24 mouse cellular contexts compared by ENCODE assay signal in the genomic region with DNA sequence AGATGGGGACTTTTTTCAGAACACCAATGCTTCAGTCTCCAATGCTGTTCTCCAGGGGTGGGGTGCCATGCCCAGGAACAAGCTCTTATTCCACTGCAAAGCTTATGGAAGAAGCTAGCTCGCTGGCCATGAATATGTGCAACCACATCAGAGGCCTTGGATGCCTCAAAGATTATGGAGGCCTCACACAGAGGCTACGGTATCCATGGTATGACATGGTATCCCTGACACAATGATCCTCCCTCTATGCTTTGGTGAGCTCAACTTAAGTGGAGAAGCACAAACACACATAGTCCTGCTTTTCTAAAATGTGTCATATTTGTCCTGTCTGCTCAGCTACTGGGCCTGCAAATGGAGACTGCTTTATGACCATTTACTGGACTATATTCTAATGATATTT. TPM values are rescaled to one million over a fixed set of nuclear protein-coding genes. Genes with fewer than 3 reads are reported as not detected.
DNase-seq lines count a peak whose midpoint lies in the region; ATAC-seq and TF ChIP-seq lines count a peak whose summit lies in the region.
"Had no signal": no experiment of that assay in that cellular context is flagged by ENCODE, and none has a peak within 500 bp of the region (broad histone marks: within the 10 kb centered on the region; RNA-seq: fewer than 3 reads in every experiment).

No protein-coding gene starts in this region.

- H3K9ac ChIP-seq in midbrain, embryonic 11.5 days (ENCODE audit: low read length): no peak overlapping the region
- H3K9ac ChIP-seq in midbrain, embryonic 14.5 days (replicated peaks; ENCODE audit: low read length): no peak overlapping the region

- H3K4me2 ChIP-seq in midbrain, embryonic 11.5 days: no peak overlapping the region
- no peak overlapping the region for H3K4me2 ChIP-seq in midbrain, embryonic 14.5 days (ENCODE audit: low read length)

- no peaks in the 10 kb centered on the region for H3K4me1 ChIP-seq in midbrain, embryonic 11.5 days (ENCODE audit: control insufficient read depth, insufficient read depth, low read length)
- H3K4me1 ChIP-seq in midbrain, embryonic 14.5 days (ENCODE audit: control insufficient read depth, insufficient read depth, low read length): no peaks in the 10 kb centered on the region
- peaks cover 2% of the 10 kb centered on the region for H3K4me1 ChIP-seq in embryonic fibroblast, embryonic 13.5 days (ENCODE audit: control insufficient read depth, insufficient read depth, low read length)

- TF ChIP-seq POLR2A in embryonic fibroblast, embryonic 13.5 days (IDR thresholded peaks at IDR 0.05; ENCODE audit: low read depth, low read length): no peak

- peak; percentile 4 for DNase-seq in midbrain, embryonic 11.5 days (ENCODE audit: low spot score, missing footprints)
- DNase-seq in midbrain, embryonic 14.5 days: no peak
- DNase-seq in NIH3T3 (ENCODE audit: low read depth): peak; percentile 31
- peak; percentile 85 for DNase-seq in Patski (ENCODE audit: low read depth, low spot score)
- no peak for DNase-seq in c-Kit-positive CD71-positive TER-119-positive erythroid progenitor cells, embryonic 14.5 days (ENCODE audit: low spot score)
- DNase-seq in thymus, postnatal 0 days (ENCODE audit: low spot score): no peak
- DNase-seq in layer of hippocampus, postnatal 25 days (ENCODE audit: extremely low spot score in 1 of 2, low spot score in 1 of 2): no peak
- DNase-seq: adrenal gland, adult 2 months; adrenal gland, adult 8-10 months; adrenal gland, postnatal 10 days; adrenal gland, postnatal 14 days; adrenal gland, postnatal 25 days; adrenal gland, postnatal 36 days; B cell, adult 2 months; cerebellum, adult 11 months; cerebellum, adult 11-12 months; cerebellum, adult 18-20 months; cerebellum, adult 2 months; cerebellum, adult 8-10 months had no signal

- no peak overlapping the region for H3K4me3 ChIP-seq in midbrain, embryonic 11.5 days (ENCODE audit: low read depth, low read length)
- no peak overlapping the region for H3K4me3 ChIP-seq in midbrain, embryonic 14.5 days (replicated peaks; ENCODE audit: low read depth, low read length)
- no peak overlapping the region for H3K4me3 ChIP-seq in embryonic fibroblast, embryonic 13.5 days (ENCODE audit: insufficient read depth, low read length)

- TF ChIP-seq CTCF in Patski (IDR thresholded peaks at IDR 0.05): no peak
- TF ChIP-seq CTCF in embryonic fibroblast, embryonic 13.5 days (IDR thresholded peaks at IDR 0.05; ENCODE audit: borderline replicate concordance, insufficient read depth, low read length): no peak

- POLR2A ChIA-PET in Patski (lab: Charles Lee): interaction anchor here (1.1 to 2.1 kb wide), 4 partner anchors 8 to 46 kb away, joined by 3 to 7 read pairs (median 4); no protein-coding TSS in a partner anchor

- no peaks in the 10 kb centered on the region for H3K9me3 ChIP-seq in midbrain, embryonic 11.5 days (ENCODE audit: control insufficient read depth, low read length)
- no peaks in the 10 kb centered on the region for H3K9me3 ChIP-seq in midbrain, embryonic 14.5 days (ENCODE audit: control insufficient read depth, low read length)

- in situ Hi-C loops in Patski (cut with MboI; ENCODE audit: low pct_unique_long_range_greater_than_20kb): loop anchor here (10.0 kb wide), 1 partner anchor 46 kb away; no protein-coding TSS in a partner anchor

- WGBS in midbrain, embryonic 11.5 days: 78% methylated on average over 2 of the region's 2 CpGs
- WGBS in midbrain, embryonic 14.5 days: 77% methylated on average over 2 of the region's 2 CpGs

- CTCF ChIA-PET in Patski (lab: Charles Lee): interaction anchor here (1.1 to 5.1 kb wide), 7 partner anchors 9 to 51 kb away, joined by 3 to 33 read pairs (median 7); no protein-coding TSS in a partner anchor

- no peak overlapping the region for H3K27ac ChIP-seq in midbrain, embryonic 11.5 days (ENCODE audit: low read depth, low read length)
- no peak overlapping the region for H3K27ac ChIP-seq in midbrain, embryonic 14.5 days (replicated peaks; ENCODE audit: low read depth, low read length)
- peak overlapping the region; percentile 38; the same call in 1 of the 2 replicates for H3K27ac ChIP-seq in embryonic fibroblast, embryonic 13.5 days (ENCODE audit: insufficient read depth, low read length)

- no peaks in the 10 kb centered on the region for H3K36me3 ChIP-seq in midbrain, embryonic 11.5 days (ENCODE audit: control insufficient read depth, insufficient read depth, low read length)
- no peaks in the 10 kb centered on the region for H3K36me3 ChIP-seq in midbrain, embryonic 14.5 days (ENCODE audit: control insufficient read depth, insufficient read depth, low read length)
- H3K36me3 ChIP-seq: G1E had no signal

- H3K27me3 ChIP-seq in midbrain, embryonic 11.5 days (ENCODE audit: control insufficient read depth, insufficient read depth, low read length): no peaks in the 10 kb centered on the region
- no peaks in the 10 kb centered on the region for H3K27me3 ChIP-seq in midbrain, embryonic 14.5 days (ENCODE audit: control insufficient read depth, insufficient read depth, low read length)
- H3K27me3 ChIP-seq in Patski: no peaks in the 10 kb centered on the region
- H3K27me3 ChIP-seq: CH12.LX had no signal

- no peak for ATAC-seq in midbrain, embryonic 11.5 days (ENCODE audit: low FRiP score)
- ATAC-seq in midbrain, embryonic 14.5 days (ENCODE audit: low FRiP score, low TSS enrichment): no peak
- ATAC-seq in Patski: peak; percentile 90
- ATAC-seq: activated CD4-positive, CD25-positive, alpha-beta regulatory T cell, adult 4 months; CD4-positive, CD25-positive, alpha-beta regulatory T cell, adult 4 months had no signal

RNA-seq across cellular contexts. Expression of a gene that starts 44.0 kb away (rescaled TPM):
- 6.8 and 8.2 TPM in 2 replicates for polyA plus RNA-seq in midbrain, embryonic 11.5 days (2014; fragmentation: Nextera tagmentation; extraction: Ambion mirVana)
- polyA plus RNA-seq in midbrain, embryonic 14.5 days (2014; fragmentation: Nextera tagmentation; extraction: Ambion mirVana): 7.1 and 65.2 TPM in 2 replicates
- polyA plus RNA-seq in Patski (2021): 39,380 TPM
- 2,527 and 5,389 TPM in 2 replicates for polyA plus RNA-seq in embryonic fibroblast, embryonic 13.5 days (2011; ENCODE audit: insufficient read length, low read depth, missing spikeins)
- 6.0 and 7.0 TPM in 2 replicates for polyA plus RNA-seq in thymus, postnatal 0 days (2015; fragmentation: Nextera tagmentation; extraction: Ambion mirVana)
- total RNA-seq in layer of hippocampus, postnatal 25 days (2021): 1 to 10 TPM; 2.0 to 3.6 TPM
- total RNA-seq: G1E had no signal
- polyA plus RNA-seq: G1E had no signal

Comparison
In these comparisons a context has a peak if more than half of its experiments do, and no peak if none do; other contexts are left out.
1. DNase-seq: peak in midbrain, embryonic 11.5 days (single experiment), NIH3T3 (single experiment) and Patski (single experiment); none in midbrain, embryonic 14.5 days (single experiment), c-Kit-positive CD71-positive TER-119-positive erythroid progenitor cells, embryonic 14.5 days (single experiment), thymus, postnatal 0 days (single experiment) and layer of hippocampus, postnatal 25 days (0 of 2).
2. RNA of a gene that starts 44.0 kb away (polyA plus RNA-seq): 39,380 TPM in Patski (single experiment) and 2,527 to 5,389 TPM in embryonic fibroblast, embryonic 13.5 days; 7.1 to 65.2 TPM in midbrain, embryonic 14.5 days, 6.8 to 8.2 TPM in midbrain, embryonic 11.5 days and 6.0 to 7.0 TPM in thymus, postnatal 0 days; every median in the first group is over 10 times any median in the second.